Mouse (Mus musculus) fat pad, adult 2 months (tissue): ENCODE measurements at regions not wholly inside any gene's neighbourhood (a gene's known extent, or its start where the extent isn't known, plus 50 kb on each side); places are given as distances from the start of the nearest gene placed in this dataset.

ENCODE experiments used
- DNase-seq: peaks from one replicate; pipeline ENCODE4 v3.0.0-alpha.2; 2011; ENCODE audit warnings: low read depth, low spot score; ENCODE audit errors: extremely low read depth

DNA sequence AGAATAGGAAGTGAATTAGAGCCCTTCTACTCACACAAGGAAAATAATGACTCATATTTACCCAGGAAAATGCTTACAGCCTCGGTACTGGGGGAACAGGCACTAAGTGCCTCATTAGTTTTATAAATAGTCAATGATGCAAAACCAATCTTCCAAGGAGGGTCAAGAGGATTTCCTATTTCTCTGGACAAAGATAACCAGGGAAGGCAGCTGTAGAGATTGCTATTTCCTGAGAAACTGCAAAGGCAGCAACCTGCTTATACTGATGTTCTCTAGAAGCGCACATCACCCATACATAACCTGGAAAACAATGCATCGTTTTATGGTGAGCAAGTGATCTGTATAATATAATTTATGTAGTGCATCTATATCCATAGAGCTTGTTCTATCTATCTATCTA is 201.3 kb upstream of the Sash1 start:
- DNase-seq = no peak

DNA sequence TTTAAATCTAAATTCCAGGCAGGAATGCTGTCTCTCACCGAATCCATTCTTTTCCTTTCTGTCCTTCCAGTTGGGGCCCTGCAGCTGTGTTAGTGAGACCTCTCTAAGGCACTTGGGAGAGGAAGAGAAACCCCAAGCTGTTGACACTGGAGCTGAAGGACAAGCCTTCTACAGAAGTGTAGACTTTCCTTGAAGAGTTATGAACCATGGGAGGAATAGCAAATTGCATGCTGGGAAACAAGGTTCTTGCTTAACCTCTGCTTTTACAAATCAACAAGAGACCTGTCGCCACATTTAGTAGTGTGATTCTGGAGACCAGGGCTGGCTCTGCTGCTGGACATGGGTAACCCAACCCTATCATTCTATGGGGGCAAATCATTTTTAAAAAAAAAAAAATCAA is 200.8 kb upstream of the Sash1 start:
- no peak for DNase-seq

DNA sequence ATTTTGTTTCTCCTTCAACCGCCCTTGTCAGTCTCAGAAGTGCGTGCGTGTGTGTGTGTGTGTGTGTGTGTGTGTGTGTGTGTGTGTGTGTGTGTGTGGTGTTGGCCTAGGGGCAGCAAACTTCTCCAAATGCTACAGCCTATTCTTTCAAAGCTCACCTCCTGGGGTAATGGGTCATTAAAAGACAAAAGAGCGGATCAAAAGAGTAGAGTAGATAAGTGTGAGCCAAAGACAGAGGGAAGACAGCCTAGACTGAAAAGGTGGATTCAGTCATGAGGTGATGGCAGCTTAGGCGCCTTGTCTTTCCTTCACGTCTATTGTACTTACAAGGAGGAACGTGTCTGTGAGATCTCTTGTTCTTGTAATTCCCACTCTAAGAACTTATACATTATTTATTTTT is 199.6 kb upstream of the Sash1 start:
- DNase-seq = no peak

DNA sequence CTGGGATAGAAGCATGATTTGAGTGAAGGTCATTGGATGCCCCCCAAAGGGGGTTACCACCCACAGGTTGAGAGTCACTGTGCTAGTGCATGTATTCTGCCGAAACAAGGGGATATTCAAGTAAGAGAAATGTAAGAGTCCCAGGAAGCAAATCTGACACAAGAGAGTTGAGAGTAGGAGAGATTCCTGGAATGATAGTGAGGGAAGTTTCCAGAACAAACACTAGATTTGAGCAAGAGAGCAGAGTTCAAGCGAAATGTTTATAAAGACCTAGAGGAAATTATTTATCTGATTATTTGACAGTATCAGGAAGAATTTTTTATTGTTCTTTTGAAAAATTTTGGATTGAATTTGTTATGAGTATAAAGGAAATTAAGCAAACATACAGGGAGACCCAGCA is 189.0 kb upstream of the Sash1 start:
- DNase-seq = no peak

DNA sequence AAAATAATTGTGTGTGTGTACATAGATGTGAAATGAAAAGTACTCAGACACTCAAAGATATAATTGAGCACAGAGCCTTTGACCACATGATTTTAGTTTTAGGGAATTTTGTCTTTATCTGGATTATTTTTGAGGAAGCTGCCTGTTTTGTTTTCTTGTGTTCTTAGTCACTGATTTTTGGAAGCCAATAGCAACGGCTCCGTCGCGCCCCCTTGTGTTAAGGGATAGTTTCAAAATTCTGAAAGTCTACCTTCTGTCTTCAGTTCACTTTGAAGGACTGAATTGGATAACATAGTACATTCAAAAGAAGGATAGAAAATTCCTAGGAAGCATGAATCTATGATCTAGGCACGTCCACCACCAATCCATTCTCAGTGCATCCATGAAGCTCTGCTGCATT is 185.8 kb upstream of the Sash1 start:
- no peak for DNase-seq

DNA sequence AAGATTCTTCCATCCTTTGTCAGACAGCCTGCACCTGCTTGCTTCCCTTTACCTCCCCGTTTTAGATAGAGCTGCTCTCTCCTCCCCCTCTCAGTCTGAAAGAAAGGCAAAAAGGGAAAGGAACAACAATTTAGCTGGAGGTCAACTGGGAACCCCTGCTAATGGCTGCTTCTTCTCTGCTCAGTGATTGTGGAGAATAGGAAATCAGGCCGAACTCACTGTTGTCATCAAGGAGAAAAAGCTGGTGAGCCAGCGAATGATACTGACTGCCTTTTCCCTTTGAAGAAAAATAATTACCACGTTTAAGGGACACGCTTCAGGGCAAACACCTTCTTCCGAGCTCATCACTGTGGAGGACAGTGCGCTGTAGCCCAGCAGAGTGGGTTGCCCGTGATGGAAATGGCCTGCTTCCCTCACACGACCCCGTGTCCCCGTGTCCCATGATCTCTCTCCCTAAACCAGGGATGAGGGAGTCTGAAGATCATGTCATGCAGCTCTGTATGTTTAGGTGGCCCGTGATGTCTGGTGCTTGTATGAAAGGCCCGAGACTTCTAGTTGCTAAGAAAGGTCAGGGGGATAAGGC is 183.8 kb upstream of the Sash1 start:
- DNase-seq = no peak

DNA sequence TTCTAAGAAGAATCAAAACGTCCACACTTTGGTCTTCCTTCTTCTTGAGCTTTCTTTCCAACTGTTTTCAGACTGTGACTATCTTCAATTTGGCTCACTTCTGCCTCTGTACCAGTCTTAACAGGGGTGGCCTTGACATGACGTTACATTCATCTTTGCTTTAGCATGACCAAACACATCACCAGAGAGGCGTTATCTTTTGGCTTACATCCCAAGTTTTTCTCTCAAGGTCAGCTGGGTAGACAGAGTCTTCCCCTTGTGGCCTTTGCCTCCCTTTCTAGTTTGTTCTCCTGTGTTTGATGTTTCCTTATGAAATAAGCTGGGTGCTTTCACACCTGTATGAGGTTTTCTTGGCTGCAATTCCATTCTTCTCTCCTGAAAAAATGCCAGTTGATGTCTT is 180.7 kb upstream of the Sash1 start:
- no peak for DNase-seq

DNA sequence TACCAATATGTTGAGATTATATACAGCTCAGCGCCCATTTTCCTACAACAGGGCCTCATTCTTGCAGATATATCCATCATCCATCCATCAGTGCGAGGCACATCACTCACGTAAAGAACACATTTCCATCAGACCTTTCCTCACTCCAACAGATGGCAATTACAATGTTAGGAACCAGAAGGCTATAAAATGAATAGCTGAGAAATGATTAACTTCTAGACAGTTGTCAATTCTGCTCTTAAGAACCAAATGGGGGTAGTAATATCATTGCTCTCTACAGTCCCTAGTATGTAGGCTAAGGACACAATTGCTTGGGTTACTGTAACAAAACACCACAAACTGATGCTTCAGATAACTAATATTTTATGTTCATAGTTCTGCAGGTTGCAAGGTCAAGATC is 176.1 kb upstream of the Sash1 start:
- no peak for DNase-seq

DNA sequence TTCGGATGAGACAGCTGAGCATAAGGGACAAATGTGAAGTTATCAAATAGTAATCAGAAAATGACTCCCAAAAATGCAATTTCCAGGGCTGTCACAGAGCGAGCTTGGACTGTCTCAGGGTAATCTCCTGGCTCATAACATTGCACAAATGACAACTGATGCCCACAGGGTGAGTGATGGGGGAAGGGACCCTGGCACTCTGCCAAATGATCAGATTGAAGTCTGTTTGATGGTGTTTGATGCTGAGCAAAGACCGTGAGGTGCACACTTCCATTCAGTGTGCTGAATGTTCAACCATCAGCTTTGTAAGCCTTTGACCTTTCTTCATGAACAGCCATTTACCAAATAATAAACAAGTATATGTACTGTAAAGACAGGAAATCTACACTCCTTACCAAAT is 169.4 kb upstream of the Sash1 start:
- DNase-seq = no peak

DNA sequence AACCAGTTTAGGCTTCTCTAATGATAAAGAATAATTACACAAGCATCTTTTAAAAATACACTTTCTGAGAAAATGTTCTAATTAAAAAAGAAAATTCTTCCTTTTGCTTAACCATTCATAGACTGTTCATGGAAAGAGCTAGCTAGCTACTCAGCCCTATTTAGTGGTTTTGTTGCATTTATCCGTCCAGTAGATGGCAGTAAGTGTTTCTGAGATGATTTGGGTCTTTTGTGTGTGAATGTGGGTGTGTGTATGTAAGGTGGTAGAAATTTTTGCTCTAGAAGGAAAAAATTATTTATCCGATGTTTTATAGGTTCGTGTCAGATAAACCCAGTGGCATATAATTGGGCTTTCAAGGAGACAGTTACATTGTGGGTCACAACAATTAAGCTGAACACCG is 167.5 kb upstream of the Sash1 start:
- no peak for DNase-seq

DNA sequence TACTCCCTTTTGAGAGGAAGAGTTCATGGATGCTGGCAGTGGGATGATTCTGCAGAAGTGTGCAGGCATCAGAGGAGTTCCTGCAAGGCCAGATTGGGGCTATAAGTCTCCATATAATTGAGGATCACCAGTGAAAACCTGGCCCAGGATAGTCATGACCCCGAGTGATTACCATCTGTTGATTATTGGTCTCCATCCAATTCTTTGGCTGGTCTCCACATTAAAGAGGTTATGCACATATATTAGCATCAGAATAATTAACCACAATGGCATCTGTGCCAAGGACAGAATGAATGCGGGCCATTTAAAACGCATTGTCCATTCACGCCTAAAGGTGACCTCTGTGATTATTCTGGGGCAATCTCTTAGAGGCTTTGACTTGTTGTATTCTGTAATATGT is 161.5 kb upstream of the Sash1 start:
- no peak for DNase-seq

DNA sequence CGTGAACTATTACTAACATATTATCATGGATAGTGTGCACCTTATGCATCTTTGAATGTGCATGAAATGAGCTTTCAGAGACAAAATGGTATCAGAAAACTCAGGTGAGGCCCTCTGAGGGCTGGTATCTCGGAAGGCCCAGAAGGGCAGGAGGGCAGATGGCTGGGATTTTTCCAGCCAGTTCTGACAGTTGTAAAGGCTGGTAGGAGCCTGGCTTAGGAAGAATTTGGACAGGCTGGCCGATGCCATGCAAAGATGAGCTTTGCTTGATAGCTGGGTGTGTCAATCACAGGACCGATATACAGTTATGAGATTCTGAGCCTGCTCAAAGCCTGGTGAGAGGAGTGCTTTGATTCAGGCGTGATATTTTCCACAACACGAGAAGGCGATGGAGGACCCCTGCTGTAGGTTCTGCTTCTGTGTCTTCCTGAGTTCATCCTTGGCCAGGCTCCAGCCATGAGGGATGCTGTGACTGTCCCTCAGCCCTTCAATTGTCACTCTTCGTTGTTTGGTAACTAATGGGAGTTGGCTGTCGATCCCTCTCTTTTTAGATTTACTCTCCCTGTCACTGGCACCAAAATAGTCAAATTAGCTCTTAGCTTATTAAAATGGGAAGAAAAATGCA is 159.0 kb upstream of the Sash1 start:
- no peak for DNase-seq

DNA sequence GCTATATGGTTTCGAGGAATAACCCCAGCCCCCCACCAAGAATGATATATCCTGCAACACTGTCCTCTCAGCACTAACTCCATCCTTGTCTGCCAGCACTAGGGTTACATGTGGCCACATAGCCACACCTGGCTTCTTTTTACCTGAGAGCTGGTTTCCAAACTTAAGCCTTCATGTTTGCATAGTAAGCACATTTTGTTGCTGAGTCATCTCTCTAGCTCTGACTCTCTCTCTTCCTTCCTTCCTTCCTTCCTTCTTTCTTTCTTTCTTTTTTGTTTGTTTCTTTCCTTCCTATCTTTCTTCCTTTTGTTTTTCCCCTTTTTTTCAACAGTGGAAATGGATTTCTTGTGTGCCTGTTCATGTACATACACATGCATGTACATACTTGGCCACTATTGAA is 157.6 kb upstream of the Sash1 start:
- no peak for DNase-seq

DNA sequence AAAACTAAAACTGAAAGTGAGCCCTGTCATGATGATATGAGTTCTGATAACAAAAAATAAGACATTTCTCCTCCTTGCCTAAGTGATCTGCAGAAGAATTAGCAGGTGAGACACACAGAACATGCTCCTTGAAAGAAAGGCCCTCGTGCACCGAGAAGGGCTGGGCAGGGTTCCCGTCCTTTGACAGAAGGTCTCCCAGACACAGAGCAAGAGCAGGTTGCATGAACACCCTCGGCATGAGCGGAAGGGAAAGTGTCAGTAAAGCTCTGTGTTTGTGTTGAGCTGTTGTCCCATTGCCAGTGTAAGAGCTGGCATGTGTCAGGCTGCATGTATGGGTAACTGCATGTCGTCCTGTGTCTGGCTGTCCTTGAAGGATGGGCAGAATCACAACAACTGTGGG is 144.6 kb upstream of the Sash1 start:
- no peak for DNase-seq

DNA sequence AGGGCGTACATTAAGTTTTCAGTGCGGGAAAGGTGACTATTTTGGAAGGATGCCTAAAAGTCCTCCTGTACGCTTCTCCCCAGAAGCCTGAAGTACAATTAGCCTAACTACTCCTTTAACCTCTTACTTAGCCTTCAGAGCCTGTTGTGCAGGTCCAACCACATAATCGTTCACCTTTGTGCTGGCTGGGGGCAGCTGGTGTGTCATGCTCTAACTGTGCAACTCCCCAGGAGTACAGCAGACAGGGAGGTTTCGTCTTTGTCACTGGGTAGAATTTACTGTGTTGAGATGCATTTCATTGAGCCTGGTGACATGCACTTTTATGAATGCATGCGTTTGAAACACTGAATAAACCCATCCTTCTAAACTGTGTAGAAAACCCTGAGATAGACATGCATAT is 143.6 kb upstream of the Sash1 start:
- no peak for DNase-seq

DNA sequence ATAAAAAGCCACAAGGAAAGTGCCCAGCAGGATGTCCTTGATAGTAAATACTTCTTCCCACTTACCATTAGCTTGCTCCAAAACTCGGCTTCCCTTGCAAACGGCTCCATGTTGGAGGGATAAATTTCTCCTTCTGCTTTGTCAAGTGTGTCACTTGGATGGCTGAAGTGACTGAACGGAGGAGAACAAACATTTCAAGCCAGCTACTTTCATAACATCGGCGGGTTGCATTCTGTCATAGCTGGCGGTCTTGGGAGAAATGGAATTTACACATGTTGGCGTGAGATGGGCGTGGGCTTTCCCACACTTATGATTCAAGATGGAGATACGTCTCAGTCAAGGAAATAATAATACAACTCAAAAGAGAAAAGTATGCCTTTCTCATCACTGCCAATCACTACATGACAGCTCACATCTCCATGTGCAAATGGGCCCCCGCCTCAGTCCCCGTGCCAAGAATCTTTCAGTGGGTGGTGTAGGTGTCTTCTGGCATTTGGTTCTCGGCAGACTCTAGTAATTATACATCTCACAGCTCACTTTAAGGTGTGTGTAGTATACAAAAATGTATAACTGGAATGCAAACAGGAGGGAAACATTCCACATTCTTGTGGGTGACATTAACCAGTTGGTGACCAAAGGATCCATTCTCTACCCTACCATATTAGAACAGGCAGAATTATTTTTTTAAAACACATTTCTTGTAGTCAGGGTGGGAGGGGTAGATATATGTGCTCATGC is 141.4 kb upstream of the Sash1 start:
- DNase-seq = no peak

DNA sequence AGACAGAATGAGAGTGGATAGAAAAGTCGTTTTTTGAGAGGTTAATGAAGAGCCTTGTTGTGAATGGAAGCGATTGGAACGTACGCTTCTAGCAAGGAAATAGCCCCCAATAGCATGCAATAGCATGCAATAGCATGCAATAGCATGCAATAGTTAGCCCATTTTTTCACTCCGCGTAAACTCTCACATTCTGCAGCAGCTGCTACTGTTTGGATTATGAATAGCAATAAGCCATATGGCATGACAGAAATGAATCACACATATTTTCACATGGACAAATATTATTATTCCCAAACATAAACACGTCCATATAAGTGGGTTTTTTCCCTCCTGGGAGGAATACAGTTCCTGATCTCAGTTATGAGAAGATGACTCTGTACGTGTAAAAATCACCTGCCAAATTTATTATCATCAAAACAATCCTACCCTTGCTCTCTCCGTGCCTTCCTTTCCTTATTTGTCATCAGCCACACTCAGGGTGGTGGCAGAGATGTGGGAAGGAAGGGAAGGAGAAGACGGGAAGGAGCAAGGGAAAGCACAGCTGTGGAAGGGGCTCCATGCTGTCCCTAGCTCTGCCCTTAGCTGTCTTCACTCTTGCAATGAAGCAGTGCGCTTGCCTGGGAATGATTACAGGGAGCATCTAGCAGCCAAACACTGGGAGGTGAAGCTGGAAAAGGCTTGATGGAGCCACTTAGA is 129.1 kb upstream of the Sash1 start:
- DNase-seq = no peak

DNA sequence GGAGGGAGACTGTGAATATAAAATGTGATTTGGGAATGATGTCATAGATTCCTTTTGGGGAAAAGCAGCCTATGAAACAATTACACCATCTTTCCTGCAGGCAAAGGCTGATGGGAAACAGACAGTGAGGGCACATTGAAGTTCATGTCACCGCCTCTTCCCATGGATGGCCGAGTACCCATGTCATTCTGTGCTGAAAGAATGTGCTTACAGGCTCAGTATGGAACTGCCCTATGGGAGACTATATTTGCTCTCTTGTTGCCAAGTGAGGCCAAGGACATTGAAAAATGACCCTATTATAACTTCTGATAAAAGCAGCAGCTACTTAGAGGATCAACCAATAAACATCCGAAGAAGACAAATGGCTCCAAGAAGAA is 127.7 kb upstream of the Sash1 start:
- DNase-seq = no peak

DNA sequence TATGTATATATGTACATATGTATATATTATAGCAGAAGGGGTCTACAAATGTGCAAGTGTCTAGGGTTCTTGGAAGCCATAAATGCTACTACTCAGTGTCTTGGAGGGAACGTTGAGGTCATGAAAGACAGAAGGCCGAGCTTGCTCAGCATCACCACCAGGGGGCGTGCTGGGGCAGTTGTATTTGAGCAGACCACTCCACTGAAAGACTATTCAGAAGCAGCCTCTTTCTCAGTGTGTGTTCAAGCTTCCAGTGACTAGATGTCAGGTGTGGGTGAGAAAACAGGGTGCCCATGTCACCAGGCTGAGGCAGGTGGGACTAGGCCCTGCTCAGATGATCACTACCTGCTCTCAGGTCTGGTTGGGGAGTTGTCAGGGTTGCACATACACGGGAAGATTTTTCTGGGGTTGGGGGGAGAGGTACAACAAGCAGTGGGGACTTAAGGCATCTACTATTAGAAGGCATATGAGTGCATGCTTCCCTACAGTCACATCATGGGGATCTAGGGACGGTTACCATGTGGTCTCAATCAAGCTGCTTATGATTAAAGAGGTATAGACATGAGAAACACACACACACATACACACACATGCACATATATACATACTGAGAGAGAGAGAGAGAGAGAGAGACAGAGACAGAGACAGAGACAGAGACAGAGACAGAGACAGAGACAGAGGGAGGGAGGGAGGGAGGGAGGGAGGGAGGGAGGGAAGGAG is 127.1 kb upstream of the Sash1 start:
- DNase-seq = no peak

DNA sequence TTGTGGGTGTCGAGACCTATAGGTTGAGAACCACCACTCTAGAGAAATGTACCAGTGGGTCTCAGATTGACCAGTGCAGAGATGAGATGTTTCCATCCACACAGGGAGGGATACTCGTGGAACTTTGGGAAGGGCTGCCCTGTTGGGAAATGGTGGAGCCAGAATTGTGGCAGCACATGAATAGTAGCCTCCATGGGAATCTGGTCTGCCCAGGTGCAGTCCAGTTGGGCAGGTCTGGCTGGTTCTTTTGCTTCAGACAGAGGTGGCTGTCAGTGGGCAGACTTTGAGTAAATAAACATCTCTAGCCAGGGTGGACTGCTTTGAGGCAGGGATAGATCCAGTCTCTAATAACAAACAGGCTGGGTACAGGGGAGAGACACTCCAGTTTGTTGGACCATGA is 126.0 kb upstream of the Sash1 start:
- no peak for DNase-seq

DNA sequence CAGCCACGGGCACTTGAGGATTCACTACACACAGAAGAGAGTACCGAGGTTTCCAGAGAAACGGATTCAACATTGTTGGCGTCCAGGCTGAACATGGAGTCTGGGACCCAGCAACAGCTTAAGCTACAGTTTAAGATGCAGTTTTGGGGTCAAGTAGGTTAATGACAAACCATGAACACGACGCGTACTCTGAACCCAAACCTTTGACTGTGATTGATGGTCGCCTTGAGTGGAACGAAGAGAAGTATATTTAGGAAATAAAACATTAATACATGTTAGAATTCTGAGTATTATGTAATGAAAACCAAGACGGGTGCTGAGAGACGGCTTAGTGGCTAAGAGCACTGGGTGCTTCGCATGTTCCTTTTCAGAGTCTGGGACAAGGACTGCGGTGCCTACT is 124.3 kb upstream of the Sash1 start:
- DNase-seq = no peak
